Mouse (Mus musculus) hindbrain, embryonic 12.5 days (tissue): ENCODE data around the gene Dleu7. TPM values are rescaled to one million over a fixed set of nuclear protein-coding genes. Genes with fewer than 3 reads are reported as not detected.
A peak's percentile ranks its signal among the peaks of the same experiment; 100 is the strongest.

Source experiments
- ATAC-seq: fragments of 200-750 bp; cut with Nextera tagmentation; 2 replicates; pipeline ENCODE4 v1.8.0; 2017; ENCODE audit warnings: moderate TSS enrichment; ENCODE audit not compliant: low FRiP score
- H3K27ac ChIP-seq: fragments of 300-500 bp; sonication (generic); 2 replicates; pipeline ENCODE4 v1.5.1; 2016; ENCODE audit warnings: mild to moderate bottlenecking
- H3K27me3 ChIP-seq: fragments of 300-500 bp; sonication (generic); 2 replicates; pipeline ENCODE4 v1.6.1; 2016; ENCODE audit warnings: mild to moderate bottlenecking
- H3K36me3 ChIP-seq: fragments of 300-500 bp; sonication (generic); 2 replicates; pipeline ENCODE4 v1.6.1; 2016; ENCODE audit warnings: mild to moderate bottlenecking
- H3K4me1 ChIP-seq: fragments of 300-500 bp; sonication (generic); 2 replicates; pipeline ENCODE4 v1.6.1; 2016
- H3K4me2 ChIP-seq: fragments of 300-500 bp; sonication (generic); replicated peaks from 2 replicates; pipeline ENCODE4 v1.6.1; 2016; ENCODE audit warnings: mild to moderate bottlenecking
- H3K4me3 ChIP-seq: fragments of 300-500 bp; sonication (generic); 2 replicates; pipeline ENCODE4 v1.5.1; 2016; ENCODE audit warnings: mild to moderate bottlenecking
- H3K9ac ChIP-seq: fragments of 300-500 bp; sonication (generic); 2 replicates; pipeline ENCODE4 v1.6.1; 2016; ENCODE audit warnings: mild to moderate bottlenecking, moderate library complexity
- H3K9me3 ChIP-seq: fragments of 300-500 bp; sonication (generic); replicated peaks from 2 replicates; pipeline ENCODE4 v1.6.1; 2016; ENCODE audit warnings: mild to moderate bottlenecking
- WGBS: fragments of 180-500 bp; shearing (Covaris S2); methylation state at CpG from one replicate; pipeline ENCODE4 v1.1.7; 2016; 5-methylcytosine and 5-hydroxymethylcytosine counted together
- polyA plus RNA-seq: library from polyadenylated mRNA; unstranded; fragments of >200 nt; fragmentation: Nextera tagmentation; extraction: Ambion mirVana; gene quantifications from 2 replicates; pipeline ENCODE4 v1.2.1, GENCODE M21; 2016

The Dleu7 gene
- polyA plus RNA-seq, result 1.6 and 2.5 TPM in 2 replicates

GRCm38 (mm10) chr14:62292488-62293339 lies at the start of gene Dleu7, which contains the start of gene Rnaseh2b:
Gene Dleu7 (minus strand): TSS chr14:62293047.
Gene Rnaseh2b (plus strand): TSS chr14:62292589.
- peaks cover 12% of the 10 kb centered on the region for H3K4me1 ChIP-seq
- H3K27ac ChIP-seq, result no peak within 1 kb of the TSS
- peaks cover 8% of the 10 kb centered on the region; the same call in 1 of the 2 replicates for H3K27me3 ChIP-seq
- peak within 1 kb of the TSS; percentile 44 for H3K4me3 ChIP-seq
- peak within 1 kb of the TSS; percentile 85 for H3K4me2 ChIP-seq
- no peaks in the 10 kb centered on the region for H3K36me3 ChIP-seq
- peak; percentile 86 for ATAC-seq
- H3K9me3 ChIP-seq, result no peaks in the 10 kb centered on the region
- under 1% methylated on average over 57 of the region's 60 CpGs for WGBS
- peak within 1 kb of the TSS; percentile 58 for H3K9ac ChIP-seq

- no peaks in the 10 kb centered on the region for H3K9me3 ChIP-seq
- H3K27ac ChIP-seq, result no peak overlapping the region
- no peak overlapping the region for H3K9ac ChIP-seq
- H3K4me1 ChIP-seq, result peaks cover 5% of the 10 kb centered on the region; the same call in 1 of the 2 replicates
- H3K36me3 ChIP-seq, result no peaks in the 10 kb centered on the region
- H3K27me3 ChIP-seq, result no peaks in the 10 kb centered on the region
- no peak overlapping the region for H3K4me2 ChIP-seq
- WGBS, result 70% methylated on average over 8 of the region's 8 CpGs
- ATAC-seq, result no peak
- no peak overlapping the region for H3K4me3 ChIP-seq
These were observed 49.2 kb upstream of the Dleu7 start for GRCm38 (mm10) chr14:62341887-62342642.

- Histone ChIP-seq H3K27ac (no peak overlapping the region), H3K4me3 (no peak overlapping the region), H3K9me3 (no peaks in the 10 kb centered on the region), H3K4me2 (no peak overlapping the region), H3K36me3 (no peaks in the 10 kb centered on the region), H3K27me3 (no peaks in the 10 kb centered on the region), H3K4me1 (peaks cover 2% of the 10 kb centered on the region; the same call in 1 of the 2 replicates), H3K9ac (no peak overlapping the region)
- WGBS, result 94% methylated on average over 1 of the region's 1 CpGs
- no peak for ATAC-seq
These were observed 46.3 kb upstream of the Dleu7 start for GRCm38 (mm10) chr14:62339196-62339595.

GRCm38 (mm10) chr14:62333909-62334687 lies 41.3 kb upstream of the Dleu7 start:
- H3K4me1 ChIP-seq, result peaks cover 19% of the 10 kb centered on the region
- no peaks in the 10 kb centered on the region for H3K36me3 ChIP-seq
- H3K4me2 ChIP-seq, result no peak overlapping the region
- no peaks in the 10 kb centered on the region for H3K9me3 ChIP-seq
- ATAC-seq, result no peak
- H3K9ac ChIP-seq, result no peak overlapping the region
- H3K27ac ChIP-seq, result no peak overlapping the region
- no peak overlapping the region for H3K4me3 ChIP-seq
- 82% methylated on average over 9 of the region's 9 CpGs for WGBS
- H3K27me3 ChIP-seq, result no peaks in the 10 kb centered on the region

- Histone ChIP-seq H3K9ac (peak overlapping the region; percentile 78), H3K9me3 (no peaks in the 10 kb centered on the region), H3K4me2 (peak overlapping the region; percentile 84), H3K36me3 (no peaks in the 10 kb centered on the region), H3K27me3 (no peaks in the 10 kb centered on the region), H3K4me3 (peak overlapping the region; percentile 69), H3K27ac (peak overlapping the region; percentile 72), H3K4me1 (peaks cover 19% of the 10 kb centered on the region)
- whole genome bisulfite sequencing, result under 1% methylated on average over 62 of the region's 62 CpGs
- ATAC-seq, result peak; percentile 95
These were observed 39.2 kb upstream of the Dleu7 start for GRCm38 (mm10) chr14:62331866-62332619.

- Histone ChIP-seq H3K9ac (0 out of 2 replicates have a peak overlapping the region, but pooled peaks have one; percentile 9), H3K9me3 (no peaks in the 10 kb centered on the region), H3K27ac (no peak overlapping the region), H3K4me3 (peak overlapping the region; percentile 69), H3K36me3 (no peaks in the 10 kb centered on the region), H3K4me1 (peaks cover 19% of the 10 kb centered on the region), H3K27me3 (no peaks in the 10 kb centered on the region), H3K4me2 (peak overlapping the region; percentile 84)
- ATAC-seq, result no peak
- WGBS, result 19% methylated on average over 6 of the region's 6 CpGs
These were observed 38.6 kb upstream of the Dleu7 start for GRCm38 (mm10) chr14:62331457-62331856.

GRCm38 (mm10) chr14:62329631-62330030 lies 36.8 kb upstream of the Dleu7 start:
- ATAC-seq, result no peak
- 80% methylated on average over 3 of the region's 3 CpGs for WGBS
- H3K27ac ChIP-seq, result no peak overlapping the region

GRCm38 (mm10) chr14:62328606-62329005 lies 35.8 kb upstream of the Dleu7 start:
- Histone ChIP-seq H3K4me3 (no peak overlapping the region), H3K9me3 (no peaks in the 10 kb centered on the region), H3K4me2 (no peak overlapping the region), H3K27me3 (no peaks in the 10 kb centered on the region), H3K9ac (no peak overlapping the region), H3K27ac (no peak overlapping the region), H3K4me1 (peaks cover 16% of the 10 kb centered on the region), H3K36me3 (no peaks in the 10 kb centered on the region)
- ATAC-seq, result no peak
- WGBS, result 53% methylated on average over 6 of the region's 6 CpGs

More at GRCm38 (mm10) chr14:62329631-62330030, 36.8 kb upstream of the Dleu7 start:
- Histone ChIP-seq H3K4me3 (no peak overlapping the region), H3K9me3 (no peaks in the 10 kb centered on the region), H3K36me3 (no peaks in the 10 kb centered on the region), H3K27me3 (no peaks in the 10 kb centered on the region), H3K4me2 (no peak overlapping the region), H3K4me1 (peaks cover 16% of the 10 kb centered on the region), H3K9ac (no peak overlapping the region)

- H3K4me2 ChIP-seq, result no peak overlapping the region
- no peak overlapping the region for H3K27ac ChIP-seq
- H3K36me3 ChIP-seq, result no peaks in the 10 kb centered on the region
- H3K27me3 ChIP-seq, result no peaks in the 10 kb centered on the region
- WGBS, result 36% methylated on average over 2 of the region's 2 CpGs
- no peak for ATAC-seq
- no peak overlapping the region for H3K9ac ChIP-seq
- H3K4me3 ChIP-seq, result no peak overlapping the region
- H3K9me3 ChIP-seq, result no peaks in the 10 kb centered on the region
- H3K4me1 ChIP-seq, result peaks cover 5% of the 10 kb centered on the region
These were observed 34.3 kb upstream of the Dleu7 start for GRCm38 (mm10) chr14:62327171-62327570.

- Histone ChIP-seq H3K27me3 (no peaks in the 10 kb centered on the region), H3K4me2 (no peak overlapping the region), H3K36me3 (no peaks in the 10 kb centered on the region), H3K9ac (no peak overlapping the region), H3K4me3 (no peak overlapping the region), H3K9me3 (no peaks in the 10 kb centered on the region), H3K4me1 (no peaks in the 10 kb centered on the region), H3K27ac (no peak overlapping the region)
- 78% methylated on average over 3 of the region's 3 CpGs for WGBS
- ATAC-seq, result no peak
These were observed 33.2 kb upstream of the Dleu7 start for GRCm38 (mm10) chr14:62326026-62326425.

- Histone ChIP-seq H3K4me3 (no peak overlapping the region), H3K36me3 (no peaks in the 10 kb centered on the region), H3K4me2 (no peak overlapping the region), H3K27me3 (no peaks in the 10 kb centered on the region), H3K27ac (no peak overlapping the region), H3K4me1 (no peaks in the 10 kb centered on the region), H3K9ac (no peak overlapping the region), H3K9me3 (no peaks in the 10 kb centered on the region)
- WGBS, result 97% methylated on average over 5 of the region's 5 CpGs
- ATAC-seq, result no peak
These were observed 32.1 kb upstream of the Dleu7 start for GRCm38 (mm10) chr14:62324943-62325342.
